Mouse (Mus musculus): ENCODE data around the gene Dera. TPM values are rescaled to one million over a fixed set of nuclear protein-coding genes. Genes with fewer than 3 reads are reported as not detected.

The Dera gene
- polyA plus RNA-seq, 1 experiment from 2014 or later: 38.7 TPM

DNA sequence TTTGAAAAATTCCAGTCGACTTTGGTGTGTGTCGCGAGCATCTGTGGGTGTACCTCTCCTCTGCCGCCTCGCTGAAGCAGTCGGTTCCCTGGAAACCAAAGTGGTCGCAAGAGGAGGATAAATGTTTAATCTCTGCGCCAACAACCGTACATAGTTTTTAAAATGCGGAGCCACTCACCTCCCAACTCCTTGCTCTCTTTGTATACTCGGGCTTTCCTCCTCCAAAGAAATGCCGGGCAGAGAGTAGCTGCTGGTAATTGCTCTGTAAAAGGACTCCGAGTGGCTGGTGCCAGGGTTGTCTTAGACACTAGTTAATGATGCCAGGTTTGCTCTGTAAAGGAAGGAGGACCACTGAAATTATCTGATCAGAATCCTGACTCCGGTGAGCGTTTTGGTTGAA, 6.6 kb downstream of the Dera start:
- peaks cover 14% of the 10 kb centered on the region for H3K4me1 ChIP-seq
- H3K27me3 ChIP-seq: no peaks in the 10 kb centered on the region
- H3K9ac ChIP-seq (replicated peaks): no peak overlapping the region
- ATAC-seq (ENCODE audit: low FRiP score, low read depth): no peak
- no peak overlapping the region for H3K4me2 ChIP-seq (replicated peaks)
- no peaks in the 10 kb centered on the region for H3K9me3 ChIP-seq
- H3K27ac ChIP-seq (replicated peaks): no peak overlapping the region
- H3K4me3 ChIP-seq: no peak overlapping the region
- no peaks in the 10 kb centered on the region for H3K36me3 ChIP-seq
- WGBS: 79% methylated on average over 15 of the region's 15 CpGs

DNA sequence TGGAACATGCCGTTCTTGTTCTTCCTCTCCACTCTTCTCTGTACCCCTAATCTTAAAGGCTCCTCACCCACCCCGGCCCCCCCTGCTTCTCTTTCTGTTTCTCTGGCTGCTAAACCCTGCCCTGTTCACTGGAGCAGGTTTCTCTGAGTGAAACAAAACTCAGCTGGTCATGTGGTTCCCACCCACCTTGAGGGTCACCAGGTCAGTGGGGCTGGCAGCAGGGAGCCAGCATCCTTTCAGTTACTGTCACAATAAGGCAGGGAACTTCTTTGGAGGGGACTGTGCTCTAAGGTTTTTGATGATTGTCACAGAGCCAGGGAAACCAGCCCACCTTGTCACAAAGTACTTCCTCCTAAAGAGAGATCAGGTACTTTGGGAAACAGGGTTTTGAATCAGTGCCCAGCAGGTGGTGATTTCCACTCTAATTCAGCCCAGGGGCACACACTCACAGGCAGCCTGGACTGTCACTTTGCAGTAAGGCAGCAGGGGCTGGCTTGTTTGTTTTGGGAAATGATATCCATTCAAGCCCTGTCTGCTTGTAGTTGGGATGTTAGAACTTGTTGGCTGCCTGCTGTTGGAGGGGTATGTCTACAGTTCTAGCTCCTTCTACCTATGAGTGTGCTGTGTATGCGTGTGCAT, 10.3 kb downstream of the Dera start:
- H3K4me1 ChIP-seq: peaks cover 8% of the 10 kb centered on the region
- 36% methylated on average over 3 of the region's 3 CpGs for WGBS
- H3K27ac ChIP-seq (replicated peaks): no peak overlapping the region
- no peak overlapping the region for H3K4me2 ChIP-seq (replicated peaks)
- H3K9me3 ChIP-seq: 0 out of 2 replicates have a peak, but pooled peaks cover 3% of the 10 kb centered on the region
- ATAC-seq (ENCODE audit: low FRiP score, low read depth): no peak
- H3K36me3 ChIP-seq: no peaks in the 10 kb centered on the region
- H3K4me3 ChIP-seq: no peak overlapping the region
- H3K9ac ChIP-seq (replicated peaks): no peak overlapping the region
- no peaks in the 10 kb centered on the region for H3K27me3 ChIP-seq

DNA sequence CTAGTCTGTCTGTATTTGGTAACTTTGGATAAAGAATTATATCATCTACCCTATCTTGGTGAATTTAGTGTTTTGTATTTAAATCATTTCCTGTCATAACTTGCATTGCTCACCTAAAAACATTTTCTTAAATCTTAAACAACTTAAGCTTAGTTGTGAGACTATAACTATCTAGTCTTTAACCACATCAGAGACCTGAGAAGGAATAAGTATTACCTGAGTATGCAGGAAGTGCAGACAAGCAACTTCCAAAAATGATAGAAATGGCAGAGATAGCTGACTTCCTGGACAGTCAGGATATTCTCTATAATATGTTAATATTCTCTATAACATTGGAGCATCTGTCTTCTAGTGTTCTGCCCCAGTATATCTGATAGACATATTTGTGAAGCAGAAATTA, 11.8 kb downstream of the Dera start:
- no peak overlapping the region for H3K27ac ChIP-seq (replicated peaks)
- H3K4me3 ChIP-seq: no peak overlapping the region
- H3K9ac ChIP-seq (replicated peaks): no peak overlapping the region

DNA sequence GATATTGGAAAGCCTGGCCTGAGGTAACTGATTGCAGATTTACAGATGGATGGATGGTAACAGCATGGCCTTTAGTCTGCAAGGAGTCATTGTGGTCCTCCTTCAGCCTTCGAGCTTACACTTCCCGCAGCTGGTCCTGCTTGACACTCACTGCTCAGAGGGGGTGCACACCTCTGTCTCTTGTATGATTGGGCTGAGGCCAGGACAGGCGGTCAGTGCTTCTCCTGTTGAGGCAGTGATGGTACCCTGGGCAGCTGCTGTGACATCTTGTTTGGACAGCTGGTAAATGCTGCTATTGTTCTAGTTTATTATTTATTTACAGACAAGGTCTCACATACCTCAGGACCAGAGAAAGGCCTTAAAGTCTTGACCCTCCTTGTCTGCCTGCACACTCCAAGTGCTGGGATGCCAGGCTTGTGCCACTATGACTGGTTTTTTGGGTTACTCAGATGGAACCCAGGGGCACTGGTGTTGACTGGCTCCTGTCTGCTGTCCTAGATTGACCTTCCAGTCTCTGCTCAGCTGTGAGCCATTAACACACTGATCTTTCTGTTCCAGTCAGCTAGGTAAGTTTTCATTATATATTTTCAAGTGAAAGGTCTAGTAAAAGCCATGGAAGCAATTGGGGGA, 17.4 kb downstream of the Dera start:
- H3K27ac ChIP-seq (replicated peaks): no peak overlapping the region
- no peak overlapping the region for H3K9ac ChIP-seq (replicated peaks)
- no peaks in the 10 kb centered on the region for H3K4me1 ChIP-seq
- no peaks in the 10 kb centered on the region for H3K36me3 ChIP-seq
- 0 out of 2 replicates have a peak, but pooled peaks cover 3% of the 10 kb centered on the region for H3K9me3 ChIP-seq
- no peaks in the 10 kb centered on the region for H3K27me3 ChIP-seq
- no peak overlapping the region for H3K4me2 ChIP-seq (replicated peaks)
- 77% methylated on average over 3 of the region's 3 CpGs for WGBS
- H3K4me3 ChIP-seq: no peak overlapping the region
- ATAC-seq (ENCODE audit: low FRiP score, low read depth): no peak

More for the DNA sequence above, 11.8 kb downstream of the Dera start:
- ATAC-seq (ENCODE audit: low FRiP score, low read depth): no peak
- H3K4me2 ChIP-seq (replicated peaks): no peak overlapping the region
- no peaks in the 10 kb centered on the region for H3K27me3 ChIP-seq
- H3K9me3 ChIP-seq: 0 out of 2 replicates have a peak, but pooled peaks cover 3% of the 10 kb centered on the region
- H3K36me3 ChIP-seq: no peaks in the 10 kb centered on the region
- H3K4me1 ChIP-seq: peaks cover 6% of the 10 kb centered on the region

DNA sequence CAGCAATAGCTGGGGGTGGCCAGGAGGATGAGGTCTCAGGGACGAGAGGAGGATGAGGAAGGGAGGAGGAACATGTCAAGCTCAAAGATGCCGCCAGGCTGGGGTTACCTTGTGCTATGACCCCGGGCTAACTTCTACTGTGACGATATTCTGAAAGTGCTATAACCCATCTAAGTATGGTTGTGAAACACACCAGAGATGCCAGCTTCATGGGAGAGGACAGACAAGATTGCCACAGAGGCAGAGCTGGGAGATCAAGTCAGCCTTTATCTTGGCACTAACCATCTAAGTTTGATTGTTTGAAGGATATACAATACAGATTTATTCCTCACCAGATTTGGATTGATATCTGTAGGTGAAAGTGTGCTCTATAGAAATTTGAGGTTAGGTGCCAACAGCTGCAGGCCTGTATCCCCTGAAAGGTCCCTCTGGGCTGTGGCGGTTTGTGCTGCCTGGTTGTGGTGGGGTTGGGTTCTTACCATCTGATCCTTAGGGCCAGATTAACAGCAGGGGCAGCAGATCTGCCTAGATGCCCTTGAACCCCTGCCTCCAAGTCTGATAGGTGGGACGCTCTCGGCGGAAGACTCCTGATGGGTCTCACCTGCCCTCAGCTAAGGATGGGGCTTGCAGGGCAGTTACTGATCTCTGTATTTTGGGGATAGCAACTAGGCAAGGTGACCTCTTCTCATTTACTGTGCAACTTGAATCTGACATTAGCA, 18.7 kb downstream of the Dera start:
- no peak overlapping the region for H3K4me3 ChIP-seq
- H3K27ac ChIP-seq (replicated peaks): no peak overlapping the region
- 95% methylated on average over 8 of the region's 8 CpGs for WGBS
- H3K27me3 ChIP-seq: no peaks in the 10 kb centered on the region
- H3K9me3 ChIP-seq: 0 out of 2 replicates have a peak, but pooled peaks cover 3% of the 10 kb centered on the region
- H3K9ac ChIP-seq (replicated peaks): no peak overlapping the region
- no peaks in the 10 kb centered on the region for H3K36me3 ChIP-seq
- no peak overlapping the region for H3K4me2 ChIP-seq (replicated peaks)
- H3K4me1 ChIP-seq: no peaks in the 10 kb centered on the region
- no peak for ATAC-seq (ENCODE audit: low FRiP score, low read depth)

DNA sequence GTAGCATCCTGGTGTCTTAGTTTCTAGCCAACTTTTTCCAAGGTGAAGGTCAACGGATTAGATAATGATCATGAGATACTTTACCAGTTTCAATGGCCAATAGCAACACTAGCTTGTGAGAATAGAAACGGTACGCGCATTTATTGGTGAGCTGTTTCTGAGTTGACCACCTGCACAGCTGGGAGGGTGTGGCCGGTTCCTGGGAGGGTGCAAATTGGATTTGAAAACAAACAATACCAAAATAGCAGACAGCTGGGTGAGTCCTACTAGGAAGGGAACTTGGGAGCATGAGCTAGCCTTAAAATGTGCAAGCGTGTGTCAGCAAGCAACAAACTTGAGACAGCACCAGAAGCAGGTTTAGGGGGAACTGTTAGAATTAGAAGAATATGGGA, 19.3 kb downstream of the Dera start:
- no peak overlapping the region for H3K27ac ChIP-seq (replicated peaks)
- no peaks in the 10 kb centered on the region for H3K36me3 ChIP-seq
- H3K9me3 ChIP-seq: 0 out of 2 replicates have a peak, but pooled peaks cover 3% of the 10 kb centered on the region
- H3K4me3 ChIP-seq: no peak overlapping the region
- H3K9ac ChIP-seq (replicated peaks): no peak overlapping the region
- no peaks in the 10 kb centered on the region for H3K27me3 ChIP-seq
- no peaks in the 10 kb centered on the region for H3K4me1 ChIP-seq
- no peak overlapping the region for H3K4me2 ChIP-seq (replicated peaks)
- no peak for ATAC-seq (ENCODE audit: low FRiP score, low read depth)
- WGBS: 89% methylated on average over 6 of the region's 6 CpGs

DNA sequence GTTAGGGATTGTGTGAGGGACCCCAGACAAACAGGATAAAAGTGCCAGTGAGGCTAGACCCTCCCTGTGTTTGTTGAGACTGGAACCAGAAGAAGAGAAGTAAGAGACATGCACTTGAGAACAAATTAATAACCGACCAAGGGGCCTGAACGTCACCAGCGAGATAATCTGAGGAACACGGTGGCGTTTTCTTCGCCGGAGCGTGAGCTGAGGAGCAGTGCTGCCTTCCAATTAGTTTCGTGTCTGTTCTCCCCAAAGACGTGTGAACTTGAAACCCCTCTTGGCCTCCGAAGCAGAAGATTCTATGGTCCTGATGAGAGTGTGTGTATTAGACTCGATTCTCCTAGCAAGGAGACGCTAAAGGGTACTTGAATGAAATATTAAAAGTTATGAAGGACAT, 19.8 kb downstream of the Dera start:
- Histone ChIP-seq H3K4me3 (no peak overlapping the region), H3K9ac (replicated peaks) (no peak overlapping the region), H3K4me1 (no peaks in the 10 kb centered on the region), H3K4me2 (replicated peaks) (no peak overlapping the region), H3K9me3 (0 out of 2 replicates have a peak, but pooled peaks cover 3% of the 10 kb centered on the region), H3K27ac (replicated peaks) (no peak overlapping the region), H3K27me3 (no peaks in the 10 kb centered on the region), H3K36me3 (no peaks in the 10 kb centered on the region)
- ATAC-seq (ENCODE audit: low FRiP score, low read depth): no peak
- WGBS: 90% methylated on average over 13 of the region's 13 CpGs

GRCm38 (mm10) chr6:137775159-137775558, 20.8 kb downstream of the Dera start:
- Histone ChIP-seq H3K4me3 (no peak overlapping the region), H3K9me3 (no peaks in the 10 kb centered on the region), H3K4me1 (no peaks in the 10 kb centered on the region), H3K27me3 (no peaks in the 10 kb centered on the region), H3K9ac (replicated peaks) (no peak overlapping the region), H3K27ac (replicated peaks) (no peak overlapping the region), H3K36me3 (no peaks in the 10 kb centered on the region), H3K4me2 (replicated peaks) (no peak overlapping the region)
- no peak for ATAC-seq (ENCODE audit: low FRiP score, low read depth)
- 92% methylated on average over 8 of the region's 8 CpGs for WGBS

DNA sequence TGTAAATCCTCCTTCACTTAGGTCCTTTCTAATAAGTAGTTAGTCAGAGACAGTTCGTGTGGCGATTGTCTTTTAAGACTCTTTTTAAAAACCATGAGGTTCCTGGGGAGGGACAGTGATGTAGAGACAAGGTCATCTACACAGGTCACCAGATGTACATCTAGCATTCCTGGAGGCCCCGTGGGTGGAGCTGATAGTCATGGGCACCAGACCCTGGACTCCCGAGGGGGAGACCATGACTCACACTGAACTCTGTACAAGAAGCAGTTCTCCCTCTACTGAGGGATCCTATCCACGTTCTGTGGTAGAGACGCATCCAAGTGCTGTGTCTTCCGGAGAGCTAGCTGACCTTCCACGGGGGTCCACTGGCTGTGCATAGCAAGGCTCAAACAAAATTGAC, 22.6 kb downstream of the Dera start:
- H3K36me3 ChIP-seq: no peaks in the 10 kb centered on the region
- no peak overlapping the region for H3K9ac ChIP-seq (replicated peaks)
- H3K4me3 ChIP-seq: no peak overlapping the region
- no peaks in the 10 kb centered on the region for H3K27me3 ChIP-seq
- 87% methylated on average over 8 of the region's 8 CpGs for WGBS
- no peaks in the 10 kb centered on the region for H3K9me3 ChIP-seq
- no peak overlapping the region for H3K27ac ChIP-seq (replicated peaks)
- H3K4me2 ChIP-seq (replicated peaks): no peak overlapping the region
- no peaks in the 10 kb centered on the region for H3K4me1 ChIP-seq
- no peak for ATAC-seq (ENCODE audit: low FRiP score, low read depth)

- H3K9ac ChIP-seq (replicated peaks): no peak overlapping the region
- WGBS: 91% methylated on average over 7 of the region's 7 CpGs
- H3K27me3 ChIP-seq: no peaks in the 10 kb centered on the region
- H3K36me3 ChIP-seq: 0 out of 2 replicates have a peak, but pooled peaks cover 3% of the 10 kb centered on the region
- no peaks in the 10 kb centered on the region for H3K9me3 ChIP-seq
- no peak for ATAC-seq (ENCODE audit: low FRiP score, low read depth)
- H3K4me1 ChIP-seq: no peaks in the 10 kb centered on the region
- no peak overlapping the region for H3K27ac ChIP-seq (replicated peaks)
- no peak overlapping the region for H3K4me3 ChIP-seq
- H3K4me2 ChIP-seq (replicated peaks): no peak overlapping the region
Observed at GRCm38 (mm10) chr6:137783899-137784637, 29.7 kb downstream of the Dera start.

- H3K36me3 ChIP-seq: no peaks in the 10 kb centered on the region
- ATAC-seq (ENCODE audit: low FRiP score, low read depth): no peak
- 75% methylated on average over 9 of the region's 9 CpGs for WGBS
- no peak overlapping the region for H3K4me2 ChIP-seq (replicated peaks)
- no peak overlapping the region for H3K9ac ChIP-seq (replicated peaks)
- no peak overlapping the region for H3K27ac ChIP-seq (replicated peaks)
- no peaks in the 10 kb centered on the region for H3K4me1 ChIP-seq
- no peaks in the 10 kb centered on the region for H3K9me3 ChIP-seq
- H3K27me3 ChIP-seq: no peaks in the 10 kb centered on the region
- H3K4me3 ChIP-seq: no peak overlapping the region
Observed at GRCm38 (mm10) chr6:137788976-137789590, 34.7 kb downstream of the Dera start.
